Mouse (Mus musculus) testis, postnatal 10 days (tissue): ENCODE data around the gene Slc25a28.

Source experiments
- DNase-seq: peaks from one replicate; pipeline ENCODE4 v3.0.0; 2021; ENCODE audit warnings: low spot score

Slc25a28 gene

DNA sequence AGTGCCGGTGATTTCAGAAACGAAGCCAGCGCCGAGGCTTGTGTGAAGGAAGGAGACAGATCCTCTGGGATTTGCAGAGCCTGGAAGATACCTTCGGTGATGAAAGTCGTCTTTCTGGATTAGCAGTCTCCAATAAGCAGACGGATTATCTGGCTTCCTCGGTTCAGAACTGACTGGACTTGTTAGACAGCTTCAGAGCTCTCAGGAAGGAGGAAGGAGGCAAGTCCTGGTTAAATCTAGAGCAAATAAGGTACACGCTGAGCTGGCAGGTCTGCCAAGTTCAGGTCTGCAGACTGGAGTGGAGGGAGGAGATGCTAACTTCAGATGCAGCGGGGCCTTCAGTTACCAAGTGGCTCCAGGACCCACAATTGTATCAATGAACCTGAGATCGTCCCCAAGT is 32.8 kb downstream of the Slc25a28 start:
- DNase-seq = no peak

DNA sequence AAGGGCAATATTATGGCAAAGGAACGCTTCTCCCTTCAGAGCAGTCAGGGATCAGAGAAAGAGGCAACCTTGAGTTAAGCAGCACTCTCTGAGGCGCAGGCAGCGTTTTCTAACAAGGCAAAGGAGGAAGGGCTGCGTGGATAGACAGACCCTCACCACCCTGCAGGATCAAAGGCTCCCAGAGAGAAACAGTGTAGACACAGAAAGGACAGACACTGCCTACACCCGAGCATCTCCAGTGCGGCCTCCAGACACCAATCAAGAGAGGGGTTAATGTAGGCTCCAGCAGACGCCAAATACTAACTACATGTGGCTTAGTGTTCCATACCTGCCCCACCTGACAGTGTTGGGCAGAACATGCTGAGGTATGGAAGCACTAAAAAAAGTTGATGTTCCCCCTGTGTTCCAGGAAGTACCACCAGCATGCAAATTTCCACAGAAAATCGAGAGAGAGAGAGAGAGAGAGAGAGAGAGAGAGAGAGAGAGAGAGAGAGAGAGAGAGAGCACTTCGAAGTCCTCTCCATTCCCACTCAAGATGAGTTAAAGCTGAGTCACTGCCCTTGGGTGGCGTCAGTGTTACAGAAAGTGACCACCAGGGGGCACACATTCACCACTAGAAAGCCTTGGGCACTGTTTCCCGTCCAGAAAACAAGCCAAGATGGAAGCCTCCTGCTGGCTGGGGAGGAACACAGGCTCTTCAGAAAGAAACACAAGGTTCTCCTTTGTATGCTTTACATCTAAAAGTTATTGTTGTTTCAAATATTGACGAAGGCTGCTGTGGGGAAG is 44.0 kb downstream of the Slc25a28 start:
- peak; percentile 90 for DNase-seq

DNA sequence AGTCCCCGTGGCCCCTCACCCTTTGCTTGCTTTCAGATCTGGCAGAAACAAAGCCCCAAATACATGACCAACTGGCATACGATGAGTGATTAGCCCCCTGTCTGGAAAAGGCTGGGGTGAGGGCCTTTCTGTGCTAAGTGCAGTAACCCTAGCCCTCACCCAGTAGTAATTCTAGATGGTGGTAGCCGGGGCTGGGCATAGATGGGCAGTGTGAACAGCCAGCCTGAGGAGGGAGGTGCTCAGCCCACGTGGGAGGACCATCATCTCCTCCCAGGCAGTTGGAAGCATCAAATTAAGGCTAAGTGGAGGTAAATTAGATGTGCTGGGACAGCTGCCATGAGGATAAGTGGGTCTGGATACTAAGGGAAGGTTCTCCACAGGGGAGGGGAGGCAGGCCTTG is 45.6 kb downstream of the Slc25a28 start:
- DNase-seq = no peak

DNA sequence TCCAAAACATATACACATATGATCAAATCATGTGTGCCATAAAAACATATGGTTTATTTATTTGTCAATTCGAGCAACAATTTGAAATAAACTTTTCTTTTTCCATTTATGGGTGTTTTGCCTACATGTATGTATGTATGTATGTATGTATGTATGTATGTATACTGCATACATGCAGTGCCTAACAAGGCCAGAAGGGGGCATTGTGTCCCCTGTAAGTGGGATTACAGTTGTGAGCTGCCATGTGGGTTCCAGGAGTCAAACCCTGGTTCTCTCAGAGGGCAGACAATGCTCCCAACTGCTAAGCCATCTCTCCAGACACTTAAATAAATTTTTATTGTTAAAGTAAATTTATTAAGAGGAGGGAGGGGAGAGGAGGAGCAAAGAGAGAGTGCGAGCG is 47.3 kb downstream of the Slc25a28 start:
- DNase-seq = no peak

DNA sequence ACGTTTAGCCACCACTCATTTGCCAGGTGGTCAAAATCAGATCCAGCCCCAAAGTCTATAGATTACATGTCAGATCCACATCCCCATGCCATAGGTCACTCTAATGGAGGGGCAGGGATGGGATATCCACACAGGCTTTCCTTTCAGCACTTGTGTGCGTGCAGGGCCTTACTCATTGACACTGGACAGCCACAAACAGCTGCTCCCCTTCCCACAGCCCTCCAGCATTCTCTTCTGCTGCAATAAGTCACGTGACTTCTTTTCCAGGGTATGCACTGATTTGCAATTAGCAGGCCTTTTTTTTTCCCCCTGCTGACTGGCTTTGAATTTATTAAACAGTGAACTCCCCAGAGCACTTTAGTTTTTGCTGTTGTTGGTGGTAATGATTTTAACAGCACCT is 48.5 kb downstream of the Slc25a28 start:
- DNase-seq = no peak

DNA sequence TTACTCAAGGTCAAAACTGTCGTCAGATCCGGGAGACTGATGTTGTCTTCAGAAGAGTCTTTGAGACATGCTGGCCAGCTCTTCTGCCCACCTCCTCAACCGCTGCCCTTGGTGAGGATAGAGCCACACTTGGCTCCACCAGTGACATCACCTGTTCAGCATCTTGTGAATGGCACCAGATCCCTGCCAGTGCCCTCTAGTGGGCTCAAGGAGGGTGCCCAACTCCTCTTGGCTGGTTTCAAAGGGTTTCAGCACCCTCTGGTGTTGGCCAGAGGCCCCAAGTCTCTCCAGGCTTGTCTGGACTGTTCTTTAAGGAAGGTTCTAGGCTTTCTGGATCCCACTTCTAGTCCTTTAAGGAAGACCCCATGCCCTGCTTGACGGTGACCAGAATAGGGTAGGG is 50.8 kb downstream of the Slc25a28 start:
- peak; percentile 52 for DNase-seq

DNA sequence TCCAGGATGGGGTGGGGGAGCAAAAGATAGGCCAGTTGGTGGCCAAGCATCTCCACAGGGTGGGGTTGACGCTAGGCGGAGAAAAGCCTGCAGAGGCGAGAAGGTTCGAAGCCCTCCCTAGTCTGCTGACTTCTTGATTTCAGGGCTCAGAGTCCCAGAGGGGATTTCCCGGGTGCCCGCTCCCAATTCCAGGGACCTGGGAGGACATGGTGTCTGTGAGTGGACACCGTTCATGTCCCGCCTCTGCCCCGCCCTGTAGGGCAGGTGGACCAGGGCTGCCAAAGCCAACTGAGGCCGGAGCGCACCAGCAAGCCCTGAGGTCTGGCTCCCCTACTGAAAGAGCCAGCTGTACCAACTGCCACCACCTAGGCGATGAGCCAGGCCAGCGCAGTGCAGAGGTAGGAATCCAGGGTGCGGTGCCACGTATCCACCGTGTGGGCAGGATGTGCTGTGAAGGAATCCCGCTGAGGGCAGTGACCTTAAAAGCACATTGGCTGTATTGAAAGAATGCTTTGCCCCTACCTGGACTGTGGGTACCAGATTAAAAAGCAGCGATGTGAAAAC is 54.7 kb downstream of the Slc25a28 start:
- no peak for DNase-seq

DNA sequence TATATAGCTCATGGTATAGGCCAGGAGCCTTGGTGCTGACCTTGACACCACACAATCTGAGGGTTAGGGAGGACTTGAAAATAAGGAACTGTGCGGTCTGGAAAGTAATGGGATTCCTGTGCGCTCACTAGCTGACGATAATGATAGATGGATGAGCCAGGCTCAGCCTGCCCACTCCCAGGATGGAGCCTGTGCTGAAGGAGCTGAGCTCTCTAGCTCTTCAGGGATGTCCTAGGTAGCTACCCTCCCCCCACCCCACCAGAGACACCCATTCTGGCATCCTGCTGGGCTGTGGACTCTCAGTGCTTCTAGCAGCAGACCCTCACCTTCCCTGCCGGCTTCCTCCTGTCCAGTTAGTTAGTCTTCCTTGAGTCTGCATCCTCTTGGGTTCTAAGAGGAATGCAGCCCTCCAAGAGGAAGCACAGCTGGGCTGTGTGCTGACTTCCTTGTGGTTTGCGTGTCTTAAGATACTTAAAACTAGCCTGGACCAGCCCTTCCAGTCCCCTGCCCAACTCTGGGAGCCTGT is 56.1 kb downstream of the Slc25a28 start:
- DNase-seq = no peak

DNA sequence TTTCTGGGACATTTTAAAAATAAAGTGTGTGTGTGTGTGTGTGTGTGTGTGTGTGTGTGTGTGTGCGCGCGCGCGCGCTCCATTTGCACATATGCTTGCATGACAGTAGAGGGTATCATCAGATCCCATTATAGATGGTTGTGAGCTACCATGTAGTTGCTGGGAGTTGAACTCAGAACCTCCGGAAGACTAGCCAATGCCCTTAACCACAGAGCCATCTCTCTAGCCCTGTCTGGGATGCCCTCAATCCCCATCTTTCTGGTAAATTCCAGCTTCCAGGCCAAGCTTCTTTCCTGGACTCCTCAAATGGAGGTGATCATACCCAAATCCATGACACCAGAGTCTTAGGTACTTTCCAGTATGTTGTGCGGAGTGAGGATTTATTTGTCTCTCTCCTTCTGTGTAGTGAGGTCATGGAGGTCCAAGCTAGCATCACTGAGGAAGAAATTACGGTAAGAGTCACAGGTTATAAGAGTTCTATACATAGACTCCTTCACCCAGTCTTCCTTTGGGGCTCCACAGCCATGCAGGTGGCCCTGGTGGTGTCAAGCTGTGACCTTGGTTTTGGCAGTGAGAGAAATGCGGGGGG is 56.8 kb downstream of the Slc25a28 start:
- no peak for DNase-seq

DNA sequence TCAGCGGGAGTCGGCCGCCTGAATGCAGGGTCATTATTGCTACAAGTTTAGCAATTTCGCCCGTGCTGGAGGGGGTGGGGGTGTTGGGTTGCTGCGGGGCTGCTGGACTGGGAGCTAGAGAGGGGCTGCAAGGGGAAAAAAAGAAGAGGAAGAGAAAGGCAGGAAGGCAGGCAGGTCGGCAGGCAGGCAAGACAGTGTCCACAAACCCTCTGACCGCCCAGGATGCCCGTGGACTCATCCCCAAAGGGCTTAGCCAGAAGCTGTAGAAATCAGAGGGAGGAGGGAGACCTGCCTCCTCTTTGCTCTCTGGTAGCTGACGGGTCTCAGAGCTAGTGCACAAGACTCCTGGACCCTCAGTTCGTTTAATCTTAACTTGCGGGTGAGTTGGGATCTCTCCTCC is 57.8 kb downstream of the Slc25a28 start:
- no peak for DNase-seq

DNA sequence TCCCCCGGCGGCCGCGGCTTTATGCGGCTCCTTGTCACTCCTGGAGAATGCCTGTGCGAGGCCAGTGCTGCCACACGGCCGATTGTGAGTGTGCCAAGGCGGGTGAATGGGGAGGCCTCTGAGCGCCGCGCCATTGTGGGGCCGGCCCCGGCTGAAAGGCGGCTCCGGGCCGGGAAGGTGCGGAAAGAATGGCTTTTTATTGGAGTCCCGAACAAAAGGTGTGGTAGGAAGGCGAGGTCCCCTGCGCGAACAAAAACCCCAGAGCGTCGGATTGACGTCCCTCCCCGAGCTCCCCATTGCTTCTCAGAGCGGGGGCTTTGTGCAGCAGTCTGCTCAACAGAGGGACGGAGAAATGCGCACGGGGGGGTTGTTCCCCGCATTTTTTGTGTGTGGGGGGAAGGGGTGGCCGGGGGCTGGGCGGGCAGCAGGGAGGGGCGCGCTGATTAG is 58.2 kb downstream of the Slc25a28 start:
- DNase-seq = no peak

DNA sequence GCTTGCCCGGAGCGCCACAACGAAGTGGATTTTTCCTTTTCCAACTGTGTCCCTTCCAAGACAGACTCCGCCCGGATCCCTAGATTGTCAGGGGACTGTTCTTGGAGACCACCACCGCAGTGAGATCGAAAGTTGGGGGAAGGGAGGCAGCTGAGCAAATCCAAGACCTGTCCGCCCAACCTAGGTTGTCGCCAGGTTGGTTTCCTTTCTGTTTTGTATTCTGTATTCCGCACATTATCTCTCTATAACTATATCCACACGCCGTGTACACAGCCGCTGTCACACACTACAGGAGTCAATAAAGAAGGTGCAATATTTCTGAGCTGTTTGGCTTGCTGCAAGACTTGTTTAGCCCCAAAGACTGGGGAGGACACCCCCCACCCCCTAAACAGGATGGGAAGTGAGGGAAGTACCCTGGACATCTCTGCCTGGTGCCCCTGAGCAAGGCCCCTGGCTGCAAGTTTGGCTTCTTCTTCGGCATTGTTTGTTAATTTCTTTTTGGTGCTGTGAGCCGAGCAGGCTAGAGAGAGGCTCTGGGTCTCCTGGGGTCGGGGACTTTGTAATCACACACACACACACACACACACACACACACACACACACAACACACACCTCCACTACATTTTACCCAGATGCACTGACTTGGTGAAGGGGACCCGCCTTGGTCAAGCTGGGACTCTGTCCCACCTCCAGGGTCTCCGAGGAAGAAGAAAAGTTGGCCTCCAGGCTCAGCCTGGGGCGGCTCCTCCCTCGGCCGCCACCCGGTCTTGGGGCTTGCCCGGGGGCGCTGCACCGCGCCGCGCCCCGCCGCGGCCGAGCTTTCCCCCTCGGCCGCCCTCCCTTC is 58.9 kb downstream of the Slc25a28 start:
- DNase-seq = no peak

DNA sequence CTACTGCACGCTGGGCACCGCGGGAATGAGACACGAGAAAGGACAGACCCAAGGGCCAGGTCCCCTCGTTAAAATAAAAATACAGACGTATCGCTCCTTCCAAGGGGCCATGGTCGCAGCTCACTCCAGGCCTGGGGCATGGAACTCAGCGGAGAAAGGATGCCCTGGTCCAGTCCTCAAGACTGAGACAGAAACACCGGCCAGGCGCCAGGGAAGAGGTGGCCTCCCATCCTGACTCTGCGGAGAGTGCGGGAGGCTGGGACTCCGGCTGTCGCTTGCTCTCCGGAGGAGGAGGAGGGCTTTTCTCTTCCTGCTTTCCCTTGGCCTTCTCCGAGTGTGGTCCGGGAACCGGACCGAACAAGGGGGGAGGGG is 59.6 kb downstream of the Slc25a28 start:
- DNase-seq = no peak

DNA sequence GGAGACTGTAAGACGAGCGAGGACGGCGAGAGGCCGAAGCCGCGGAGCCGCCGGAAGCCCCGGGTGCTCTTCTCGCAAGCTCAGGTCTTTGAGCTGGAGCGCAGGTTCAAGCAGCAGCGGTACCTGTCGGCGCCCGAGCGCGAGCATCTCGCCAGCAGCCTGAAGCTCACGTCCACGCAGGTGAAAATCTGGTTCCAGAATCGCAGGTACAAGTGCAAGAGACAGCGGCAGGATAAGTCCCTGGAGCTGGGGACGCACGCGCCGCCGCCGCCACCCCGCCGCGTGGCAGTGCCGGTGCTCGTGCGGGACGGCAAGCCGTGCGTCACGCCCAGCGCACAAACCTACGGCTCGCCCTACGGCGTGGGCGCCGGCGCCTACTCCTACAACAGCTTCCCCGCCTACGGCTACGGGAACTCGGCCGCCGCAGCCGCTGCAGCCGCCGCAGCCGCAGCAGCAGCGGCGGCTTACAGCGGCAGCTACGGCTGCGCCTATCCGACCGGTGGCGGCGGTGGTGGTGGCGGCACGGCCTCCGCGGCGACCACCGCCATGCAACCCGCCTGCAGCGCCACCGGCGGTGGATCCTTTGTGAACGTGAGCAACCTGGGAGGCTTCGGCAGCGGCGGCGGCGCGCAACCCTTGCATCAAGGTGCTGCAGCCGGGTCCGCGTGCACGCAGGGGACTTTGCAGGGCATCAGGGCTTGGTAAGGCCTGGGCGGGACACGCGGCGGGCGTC is 60.2 kb downstream of the Slc25a28 start:
- DNase-seq = no peak
